In the genomic region with DNA sequence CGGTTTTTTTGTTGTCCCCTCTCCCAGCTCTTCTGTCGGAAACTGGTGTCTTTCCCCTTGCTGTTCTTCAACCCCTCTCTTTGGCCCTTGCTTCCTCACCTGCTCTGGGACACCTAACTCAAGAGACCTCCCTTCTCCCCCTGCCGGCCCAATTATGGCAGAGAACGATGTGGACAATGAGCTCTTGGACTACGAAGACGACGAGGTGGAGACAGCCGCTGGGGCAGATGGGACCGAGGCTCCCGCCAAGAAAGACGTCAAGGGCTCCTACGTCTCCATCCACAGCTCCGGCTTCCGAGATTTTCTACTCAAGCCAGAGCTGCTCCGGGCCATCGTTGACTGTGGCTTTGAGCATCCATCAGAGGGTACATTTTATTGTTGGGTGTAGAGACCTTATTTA, we compare ENCODE assay signal across 10 mouse cellular contexts. TPM values are rescaled to one million over a fixed set of nuclear protein-coding genes. Genes with fewer than 3 reads are reported as not detected.
DNase-seq lines count a peak whose midpoint lies in the region; ATAC-seq lines count a peak whose summit lies in the region.
"Had no signal": no experiment of that assay in that cellular context is flagged by ENCODE, and none has a peak within 500 bp of the region (broad histone marks: within the 10 kb centered on the region; RNA-seq: fewer than 3 reads in every experiment).

No protein-coding gene starts in this region.

- peak overlapping the region; percentile 75 for H3K4me3 ChIP-seq in hindbrain, embryonic 13.5 days
- H3K4me3 ChIP-seq in limb, embryonic 13.5 days = peak overlapping the region; percentile 99
- peak overlapping the region; percentile 96 for H3K4me3 ChIP-seq in midbrain, embryonic 16.5 days (ENCODE audit: low read depth, low read length)

- H3K4me2 ChIP-seq in hindbrain, embryonic 13.5 days = peak overlapping the region; percentile 92
- peak overlapping the region; percentile 95 for H3K4me2 ChIP-seq in limb, embryonic 13.5 days (replicated peaks)
- peak overlapping the region; percentile 73 for H3K4me2 ChIP-seq in midbrain, embryonic 16.5 days (ENCODE audit: low read length)

- DNase-seq in cerebellum, adult 11 months = peak; percentile 56
- DNase-seq in adrenal gland, postnatal 36 days = peak; percentile 48 to 53
- no peak for DNase-seq in frontal cortex, postnatal 14 days (ENCODE audit: low spot score in 2 of 2)

- 5% methylated on average over 16 of the region's 16 CpGs for WGBS in hindbrain, embryonic 13.5 days
- WGBS in limb, embryonic 13.5 days = 7% methylated on average over 16 of the region's 16 CpGs
- WGBS in midbrain, embryonic 16.5 days = under 1% methylated on average over 16 of the region's 16 CpGs

- ATAC-seq in cerebellum, adult (ENCODE audit: insufficient number of reproducible peaks, low FRiP score, low TSS enrichment) = no peak
- ATAC-seq in erythroid progenitor cell, adult 5-6 weeks (replicated peaks; ENCODE audit: low FRiP score, poor library complexity, severe bottlenecking) = 0 out of 2 replicates have a peak, but pooled peaks have one; percentile 22
- no peak for ATAC-seq in hindbrain, embryonic 13.5 days (ENCODE audit: low FRiP score)
- no peak for ATAC-seq in limb, embryonic 13.5 days (ENCODE audit: low FRiP score, low read depth)
- ATAC-seq in midbrain, embryonic 16.5 days = no peak
- ATAC-seq: Patski had no signal

- H3K27ac ChIP-seq in hindbrain, embryonic 13.5 days = peak overlapping the region; percentile 97
- H3K27ac ChIP-seq in limb, embryonic 13.5 days = peak overlapping the region; percentile 99
- H3K27ac ChIP-seq in midbrain, embryonic 16.5 days (ENCODE audit: low read length) = peak overlapping the region; percentile 99

- H3K27me3 ChIP-seq in hindbrain, embryonic 13.5 days = no peaks in the 10 kb centered on the region
- no peaks in the 10 kb centered on the region for H3K27me3 ChIP-seq in limb, embryonic 13.5 days
- H3K27me3 ChIP-seq in midbrain, embryonic 16.5 days (ENCODE audit: control insufficient read depth, insufficient read depth, low read depth, low read length) = no peaks in the 10 kb centered on the region
- H3K27me3 ChIP-seq: Patski had no signal

- H3K9me3 ChIP-seq in hindbrain, embryonic 13.5 days = no peaks in the 10 kb centered on the region
- no peaks in the 10 kb centered on the region for H3K9me3 ChIP-seq in limb, embryonic 13.5 days
- no peaks in the 10 kb centered on the region for H3K9me3 ChIP-seq in midbrain, embryonic 16.5 days (replicated peaks; ENCODE audit: control insufficient read depth, low read length, poor library complexity, severe bottlenecking)

- H3K4me1 ChIP-seq in hindbrain, embryonic 13.5 days (replicated peaks) = peaks cover 60% of the 10 kb centered on the region
- peaks cover 48% of the 10 kb centered on the region for H3K4me1 ChIP-seq in limb, embryonic 13.5 days
- H3K4me1 ChIP-seq in midbrain, embryonic 16.5 days (ENCODE audit: control insufficient read depth, insufficient read depth, low read length) = peaks cover 34% of the 10 kb centered on the region

- peaks cover 49% of the 10 kb centered on the region for H3K36me3 ChIP-seq in hindbrain, embryonic 13.5 days
- peaks cover 50% of the 10 kb centered on the region for H3K36me3 ChIP-seq in limb, embryonic 13.5 days
- H3K36me3 ChIP-seq in midbrain, embryonic 16.5 days (ENCODE audit: control insufficient read depth, insufficient read depth, low read length) = peaks cover 35% of the 10 kb centered on the region

- H3K9ac ChIP-seq in hindbrain, embryonic 13.5 days = peak overlapping the region; percentile 99
- peak overlapping the region; percentile 100 for H3K9ac ChIP-seq in limb, embryonic 13.5 days
- H3K9ac ChIP-seq in midbrain, embryonic 16.5 days (ENCODE audit: low read depth, low read length) = peak overlapping the region; percentile 100

RNA-seq across cellular contexts. Expression of a gene that starts 1.5 kb away (rescaled TPM):
- 100 to 1,000 TPM; 199 to 225 TPM for total RNA-seq in adrenal gland, postnatal 36 days (2021)
- 169 and 179 TPM in 2 replicates for total RNA-seq in erythroid progenitor cell, adult 5-6 weeks (2015; ENCODE audit: low replicate concordance)
- total RNA-seq in erythroid progenitor cell, adult 5-6 weeks (2017; ENCODE audit: low replicate concordance) = 80.1 and 99.9 TPM in 2 replicates
- 391 and 410 TPM in 2 replicates for polyA plus RNA-seq in hindbrain, embryonic 13.5 days (2015; fragmentation: Nextera tagmentation; extraction: Ambion mirVana)
- 552 and 562 TPM in 2 replicates for polyA plus RNA-seq in limb, embryonic 13.5 days (2015; fragmentation: Nextera tagmentation; extraction: Ambion mirVana)
- polyA plus RNA-seq in midbrain, embryonic 16.5 days (2015; fragmentation: Nextera tagmentation; extraction: Ambion mirVana) = 339 and 357 TPM in 2 replicates

RNA-seq across cellular contexts. Expression of a gene that starts 7.5 kb away (rescaled TPM):
- total RNA-seq in adrenal gland, postnatal 36 days (2021) = 10 to 100 TPM; 15.5 to 20.1 TPM
- 0.84 and 1.1 TPM in 2 replicates for total RNA-seq in erythroid progenitor cell, adult 5-6 weeks (2015; ENCODE audit: low replicate concordance)
- 3.0 TPM in 1 of 2 replicates, not detected in the other for total RNA-seq in erythroid progenitor cell, adult 5-6 weeks (2017; ENCODE audit: low replicate concordance)
- polyA plus RNA-seq in hindbrain, embryonic 13.5 days (2015; fragmentation: Nextera tagmentation; extraction: Ambion mirVana) = 8.4 and 10.8 TPM in 2 replicates
- polyA plus RNA-seq in limb, embryonic 13.5 days (2015; fragmentation: Nextera tagmentation; extraction: Ambion mirVana) = 11.3 and 12.2 TPM in 2 replicates
- polyA plus RNA-seq in midbrain, embryonic 16.5 days (2015; fragmentation: Nextera tagmentation; extraction: Ambion mirVana) = 9.2 and 9.4 TPM in 2 replicates

RNA-seq across cellular contexts. Expression of a gene that starts 9.6 kb away (rescaled TPM):
- total RNA-seq in adrenal gland, postnatal 36 days (2021) = 1 to 10 TPM; 4.8 to 6.7 TPM
- total RNA-seq in erythroid progenitor cell, adult 5-6 weeks (2015; ENCODE audit: low replicate concordance) = 6.1 TPM in 1 of 2 replicates, not detected in the other
- not detected in 2 replicates for total RNA-seq in erythroid progenitor cell, adult 5-6 weeks (2017; ENCODE audit: low replicate concordance)
- 52.4 and 54.2 TPM in 2 replicates for polyA plus RNA-seq in hindbrain, embryonic 13.5 days (2015; fragmentation: Nextera tagmentation; extraction: Ambion mirVana)
- polyA plus RNA-seq in limb, embryonic 13.5 days (2015; fragmentation: Nextera tagmentation; extraction: Ambion mirVana) = 4.2 and 5.3 TPM in 2 replicates
- polyA plus RNA-seq in midbrain, embryonic 16.5 days (2015; fragmentation: Nextera tagmentation; extraction: Ambion mirVana) = 111 and 139 TPM in 2 replicates

RNA-seq across cellular contexts. Expression of a gene that starts 19.4 kb away (rescaled TPM):
- total RNA-seq in adrenal gland, postnatal 36 days (2021) = 100 to 1,000 TPM; 170 to 266 TPM
- total RNA-seq in erythroid progenitor cell, adult 5-6 weeks (2015; ENCODE audit: low replicate concordance) = 147 and 160 TPM in 2 replicates
- total RNA-seq in erythroid progenitor cell, adult 5-6 weeks (2017; ENCODE audit: low replicate concordance) = 213 and 250 TPM in 2 replicates
- 73.4 and 73.6 TPM in 2 replicates for polyA plus RNA-seq in hindbrain, embryonic 13.5 days (2015; fragmentation: Nextera tagmentation; extraction: Ambion mirVana)
- polyA plus RNA-seq in limb, embryonic 13.5 days (2015; fragmentation: Nextera tagmentation; extraction: Ambion mirVana) = 29.1 and 30.8 TPM in 2 replicates
- 82.5 and 109 TPM in 2 replicates for polyA plus RNA-seq in midbrain, embryonic 16.5 days (2015; fragmentation: Nextera tagmentation; extraction: Ambion mirVana)

RNA-seq across cellular contexts. Expression of a gene that starts 22.5 kb away (rescaled TPM):
- not detected for total RNA-seq in adrenal gland, postnatal 36 days (2021)
- total RNA-seq in erythroid progenitor cell, adult 5-6 weeks (2015; ENCODE audit: low replicate concordance) = not detected in 2 replicates
- not detected in 2 replicates for total RNA-seq in erythroid progenitor cell, adult 5-6 weeks (2017; ENCODE audit: low replicate concordance)
- 0.57 and 0.83 TPM in 2 replicates for polyA plus RNA-seq in hindbrain, embryonic 13.5 days (2015; fragmentation: Nextera tagmentation; extraction: Ambion mirVana)
- 0.40 and 0.60 TPM in 2 replicates for polyA plus RNA-seq in limb, embryonic 13.5 days (2015; fragmentation: Nextera tagmentation; extraction: Ambion mirVana)
- 0.38 and 0.57 TPM in 2 replicates for polyA plus RNA-seq in midbrain, embryonic 16.5 days (2015; fragmentation: Nextera tagmentation; extraction: Ambion mirVana)
- total RNA-seq: layer of hippocampus, postnatal 36 days had no signal

Comparison
In these comparisons a context has a peak if more than half of its experiments do, and no peak if none do; other contexts are left out.
1. DNase-seq: peak in cerebellum, adult 11 months (single experiment) and adrenal gland, postnatal 36 days (2 of 2); none in frontal cortex, postnatal 14 days (0 of 2).
2. Peak in every context shown above with its lines, with median percentiles within 50 percentile points of each other: H3K27ac ChIP-seq, H3K4me2 ChIP-seq, H3K4me3 ChIP-seq and H3K9ac ChIP-seq.